Mouse (Mus musculus): ENCODE results near the gene Ripor1. TPM values are rescaled to one million over a fixed set of nuclear protein-coding genes. Genes with fewer than 3 reads are reported as not detected.

Ripor1 gene
- polyA plus RNA-seq, 1 experiment from 2014 or later, result 36.8 TPM

DNA sequence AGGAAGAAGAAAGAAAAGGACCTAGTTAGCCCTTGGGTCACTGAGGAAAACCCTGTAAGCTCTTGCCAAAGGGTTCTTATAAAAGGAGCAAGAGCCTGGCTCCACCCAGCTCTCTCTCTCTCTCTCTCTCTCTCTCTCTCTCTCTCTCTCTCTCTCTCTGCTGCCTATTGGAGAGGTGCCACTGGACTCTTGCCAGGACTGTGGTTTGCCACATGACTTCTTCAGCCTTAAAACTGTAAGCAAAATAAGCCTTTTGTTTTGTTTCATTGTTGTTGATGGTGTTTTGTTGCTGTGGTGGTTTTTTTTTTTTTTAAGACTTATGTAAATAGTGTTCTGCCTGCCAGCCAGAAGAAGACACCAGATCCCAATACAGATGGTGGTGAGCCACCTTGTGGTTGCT, 31.6 kb upstream of the Ripor1 start:
- Histone ChIP-seq H3K36me3 (ENCODE audit: control insufficient read depth, insufficient read depth, low read length) (no peaks in the 10 kb centered on the region), H3K9me3 (ENCODE audit: control insufficient read depth, low read length) (no peaks in the 10 kb centered on the region), H3K27ac (ENCODE audit: low read length) (no peak overlapping the region), H3K4me1 (replicated peaks; ENCODE audit: control insufficient read depth, insufficient read depth, low read length) (no peaks in the 10 kb centered on the region), H3K4me3 (ENCODE audit: low read length) (no peak overlapping the region), H3K27me3 (ENCODE audit: control insufficient read depth, insufficient read depth, low read depth, low read length) (no peaks in the 10 kb centered on the region), H3K4me2 (ENCODE audit: low read depth, low read length) (no peak overlapping the region), H3K9ac (ENCODE audit: low read length) (no peak overlapping the region)
- no peak for ATAC-seq (ENCODE audit: low read depth)

DNA sequence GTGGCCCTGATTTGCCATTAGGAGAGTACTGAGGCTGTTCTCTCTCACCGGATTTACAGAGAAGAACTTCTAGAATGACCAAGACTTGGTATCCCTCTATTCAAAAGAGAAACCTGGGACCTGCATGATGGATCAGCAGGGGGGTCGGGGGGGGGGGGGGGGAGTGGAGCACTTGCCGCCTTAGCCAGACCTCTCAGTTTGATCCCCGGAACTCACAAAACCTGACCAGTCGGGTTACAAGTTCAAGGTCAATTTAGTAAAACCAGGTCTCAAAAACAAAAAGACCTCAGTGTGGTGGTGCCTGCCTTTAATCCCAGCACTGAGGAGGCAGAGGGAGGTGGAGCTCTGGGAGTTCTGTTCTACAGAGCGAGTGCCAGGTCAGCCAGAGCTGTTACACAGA, 30.3 kb upstream of the Ripor1 start:
- no peak for ATAC-seq (ENCODE audit: low read depth)
- WGBS, result 42% methylated on average over 6 of the region's 6 CpGs
- H3K4me2 ChIP-seq (ENCODE audit: low read depth, low read length), result no peak overlapping the region

DNA sequence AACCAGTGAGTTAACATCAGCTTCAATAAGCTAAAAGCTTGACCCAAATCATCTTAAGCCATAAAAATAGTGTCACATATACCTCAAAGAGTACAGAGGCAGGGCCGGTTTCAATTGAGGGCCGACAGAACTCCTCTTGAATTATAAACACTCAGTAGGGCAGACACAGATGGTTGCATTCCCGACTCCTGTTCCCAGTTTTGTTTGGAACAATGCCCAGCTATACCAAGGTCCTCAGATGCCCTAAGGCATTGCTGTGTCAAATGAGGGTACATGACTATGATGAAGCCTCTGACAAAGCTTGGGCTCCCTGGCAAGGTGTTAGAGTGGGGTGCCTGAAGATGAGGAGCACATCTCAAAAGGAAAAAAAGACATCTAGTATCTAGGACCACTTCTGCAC, 29.5 kb upstream of the Ripor1 start:
- Histone ChIP-seq H3K4me3 (ENCODE audit: low read length) (no peak overlapping the region), H3K36me3 (ENCODE audit: control insufficient read depth, insufficient read depth, low read length) (no peaks in the 10 kb centered on the region), H3K27me3 (ENCODE audit: control insufficient read depth, insufficient read depth, low read depth, low read length) (no peaks in the 10 kb centered on the region), H3K27ac (ENCODE audit: low read length) (no peak overlapping the region), H3K9ac (ENCODE audit: low read length) (no peak overlapping the region), H3K4me2 (ENCODE audit: low read depth, low read length) (no peak overlapping the region), H3K4me1 (replicated peaks; ENCODE audit: control insufficient read depth, insufficient read depth, low read length) (no peaks in the 10 kb centered on the region), H3K9me3 (ENCODE audit: control insufficient read depth, low read length) (no peaks in the 10 kb centered on the region)
- WGBS, result 37% methylated on average over 3 of the region's 3 CpGs
- ATAC-seq (ENCODE audit: low read depth), result no peak

More for the DNA sequence above, 30.3 kb upstream of the Ripor1 start:
- Histone ChIP-seq H3K27me3 (ENCODE audit: control insufficient read depth, insufficient read depth, low read depth, low read length) (no peaks in the 10 kb centered on the region), H3K4me1 (replicated peaks; ENCODE audit: control insufficient read depth, insufficient read depth, low read length) (no peaks in the 10 kb centered on the region), H3K9ac (ENCODE audit: low read length) (no peak overlapping the region), H3K9me3 (ENCODE audit: control insufficient read depth, low read length) (no peaks in the 10 kb centered on the region), H3K27ac (ENCODE audit: low read length) (no peak overlapping the region), H3K36me3 (ENCODE audit: control insufficient read depth, insufficient read depth, low read length) (no peaks in the 10 kb centered on the region), H3K4me3 (ENCODE audit: low read length) (no peak overlapping the region)

DNA sequence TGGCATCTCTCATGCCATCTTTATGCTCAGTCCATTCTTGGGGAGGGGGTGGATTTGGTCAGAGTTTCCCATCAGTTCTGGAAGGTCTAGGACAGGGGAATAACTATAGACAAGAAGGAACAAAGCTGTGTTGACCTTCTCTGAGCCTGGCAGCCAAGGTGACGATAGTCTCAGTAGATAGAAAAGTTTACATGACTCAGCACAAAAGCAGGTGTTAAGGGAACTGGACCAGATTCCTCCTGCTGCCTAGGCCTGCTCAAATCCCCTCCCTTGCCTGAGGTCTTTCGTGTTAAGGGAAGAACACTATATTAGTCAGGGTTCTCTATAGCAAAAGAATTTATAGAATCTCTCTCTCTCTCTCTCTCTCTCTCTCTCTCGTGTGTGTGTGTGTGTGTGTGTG, 25.3 kb upstream of the Ripor1 start:
- Histone ChIP-seq H3K36me3 (ENCODE audit: control insufficient read depth, insufficient read depth, low read length) (no peaks in the 10 kb centered on the region), H3K27me3 (ENCODE audit: control insufficient read depth, insufficient read depth, low read depth, low read length) (no peaks in the 10 kb centered on the region), H3K9ac (ENCODE audit: low read length) (no peak overlapping the region), H3K9me3 (ENCODE audit: control insufficient read depth, low read length) (no peaks in the 10 kb centered on the region), H3K4me3 (ENCODE audit: low read length) (no peak overlapping the region), H3K4me1 (replicated peaks; ENCODE audit: control insufficient read depth, insufficient read depth, low read length) (no peaks in the 10 kb centered on the region), H3K4me2 (ENCODE audit: low read depth, low read length) (no peak overlapping the region), H3K27ac (ENCODE audit: low read length) (no peak overlapping the region)
- 59% methylated on average over 3 of the region's 3 CpGs for WGBS
- ATAC-seq (ENCODE audit: low read depth), result no peak

DNA sequence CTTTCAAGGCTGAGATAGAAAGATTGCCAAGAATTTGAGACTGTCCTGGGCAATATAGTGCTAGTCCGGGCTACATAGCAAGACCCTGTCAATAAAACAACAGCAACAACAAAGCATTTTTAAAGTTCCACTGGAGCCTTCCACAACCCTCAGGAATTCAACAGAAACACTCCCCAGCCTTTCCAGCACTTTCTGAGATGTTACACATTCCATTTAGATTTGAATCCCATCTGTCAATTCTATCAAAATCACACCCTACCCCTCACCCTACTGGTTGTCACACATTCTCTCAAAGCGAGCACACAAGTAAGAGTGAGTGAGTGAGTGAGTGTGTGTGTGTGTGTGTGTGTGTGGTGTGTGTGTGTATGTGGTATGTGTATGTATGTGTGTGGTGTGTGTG, 12.6 kb upstream of the Ripor1 start:
- 58% methylated on average over 2 of the region's 2 CpGs for WGBS
- Histone ChIP-seq H3K9me3 (ENCODE audit: control insufficient read depth, low read length) (no peaks in the 10 kb centered on the region), H3K27me3 (ENCODE audit: control insufficient read depth, insufficient read depth, low read depth, low read length) (no peaks in the 10 kb centered on the region), H3K27ac (ENCODE audit: low read length) (no peak overlapping the region), H3K4me2 (ENCODE audit: low read depth, low read length) (no peak overlapping the region), H3K4me1 (replicated peaks; ENCODE audit: control insufficient read depth, insufficient read depth, low read length) (peaks cover 13% of the 10 kb centered on the region), H3K36me3 (ENCODE audit: control insufficient read depth, insufficient read depth, low read length) (no peaks in the 10 kb centered on the region), H3K4me3 (ENCODE audit: low read length) (no peak overlapping the region), H3K9ac (ENCODE audit: low read length) (no peak overlapping the region)
- no peak for ATAC-seq (ENCODE audit: low read depth)

DNA sequence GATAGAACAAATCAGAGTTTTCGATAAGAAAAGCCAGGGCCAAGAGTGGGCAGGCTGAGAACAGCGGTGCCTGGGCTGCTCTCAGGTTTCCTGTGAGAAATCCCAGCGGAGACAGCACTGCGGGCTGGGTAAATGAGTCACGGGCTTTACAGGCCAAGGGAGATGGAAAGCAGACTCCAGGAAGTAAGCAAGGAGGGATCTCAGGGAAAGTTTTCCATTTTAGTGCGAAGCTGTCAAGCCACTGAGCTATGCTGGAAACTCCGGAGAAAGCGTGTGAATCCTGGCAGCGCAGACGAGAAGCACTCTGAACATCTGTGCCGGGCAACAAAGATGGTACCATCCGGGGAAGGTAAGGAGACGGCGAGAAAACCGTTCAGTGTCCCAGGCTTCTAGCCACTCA, 11.2 kb upstream of the Ripor1 start:
- peak overlapping the region; percentile 14; the same call in 1 of the 2 replicates for H3K9ac ChIP-seq (ENCODE audit: low read length)
- peak overlapping the region; percentile 34 for H3K4me2 ChIP-seq (ENCODE audit: low read depth, low read length)
- H3K27me3 ChIP-seq (ENCODE audit: control insufficient read depth, insufficient read depth, low read depth, low read length), result no peaks in the 10 kb centered on the region
- 17% methylated on average over 15 of the region's 15 CpGs for WGBS
- H3K4me1 ChIP-seq (replicated peaks; ENCODE audit: control insufficient read depth, insufficient read depth, low read length), result peaks cover 13% of the 10 kb centered on the region
- no peaks in the 10 kb centered on the region for H3K9me3 ChIP-seq (ENCODE audit: control insufficient read depth, low read length)
- no peak for ATAC-seq (ENCODE audit: low read depth)
- no peak overlapping the region; the same call in 1 of the 2 replicates for H3K27ac ChIP-seq (ENCODE audit: low read length)
- no peaks in the 10 kb centered on the region for H3K36me3 ChIP-seq (ENCODE audit: control insufficient read depth, insufficient read depth, low read length)
- no peak overlapping the region for H3K4me3 ChIP-seq (ENCODE audit: low read length)

DNA sequence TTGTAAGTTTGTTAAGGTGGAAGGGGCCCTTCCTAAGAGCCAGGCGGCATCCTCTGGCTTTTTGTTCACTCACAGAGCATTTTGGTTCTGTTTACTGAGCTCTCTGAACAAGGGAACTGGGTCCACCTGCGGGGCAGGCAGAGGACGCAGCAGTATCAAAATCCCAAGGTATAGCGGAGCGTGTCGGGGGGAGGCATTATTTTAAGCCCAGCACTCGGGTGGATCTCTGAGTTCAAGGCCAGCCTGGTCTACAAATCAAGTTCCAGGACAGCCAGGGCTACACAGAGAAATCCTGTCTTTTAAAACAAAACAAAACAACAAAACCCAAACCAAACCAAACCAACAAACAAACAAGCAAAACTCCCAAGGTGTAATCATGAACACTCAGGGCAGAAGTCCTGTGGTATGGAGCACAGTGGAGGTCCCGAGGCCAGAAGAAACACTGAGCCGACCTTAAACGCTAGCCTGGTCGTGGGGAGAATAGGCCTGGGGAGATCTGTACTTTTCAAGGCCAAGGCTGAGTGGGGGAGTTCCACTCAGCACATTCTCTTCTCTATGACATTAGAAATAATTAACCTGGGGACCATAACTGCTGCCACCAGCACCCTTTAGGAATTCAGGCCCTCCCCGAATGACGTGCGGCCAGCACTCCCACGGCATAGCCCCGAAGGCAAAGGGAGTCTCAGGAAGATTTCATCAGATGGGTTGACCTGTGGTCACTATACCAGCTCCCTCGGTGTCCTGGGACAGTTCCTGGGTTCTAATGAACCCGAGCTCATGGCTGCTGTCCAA, 10.4 kb upstream of the Ripor1 start:
- Histone ChIP-seq H3K9ac (ENCODE audit: low read length) (no peak overlapping the region), H3K9me3 (ENCODE audit: control insufficient read depth, low read length) (no peaks in the 10 kb centered on the region), H3K36me3 (ENCODE audit: control insufficient read depth, insufficient read depth, low read length) (no peaks in the 10 kb centered on the region), H3K4me1 (replicated peaks; ENCODE audit: control insufficient read depth, insufficient read depth, low read length) (peaks cover 13% of the 10 kb centered on the region), H3K27me3 (ENCODE audit: control insufficient read depth, insufficient read depth, low read depth, low read length) (no peaks in the 10 kb centered on the region), H3K4me2 (ENCODE audit: low read depth, low read length) (no peak overlapping the region), H3K4me3 (ENCODE audit: low read length) (no peak overlapping the region), H3K27ac (ENCODE audit: low read length) (no peak overlapping the region)
- no peak for ATAC-seq (ENCODE audit: low read depth)
- 57% methylated on average over 18 of the region's 18 CpGs for WGBS

DNA sequence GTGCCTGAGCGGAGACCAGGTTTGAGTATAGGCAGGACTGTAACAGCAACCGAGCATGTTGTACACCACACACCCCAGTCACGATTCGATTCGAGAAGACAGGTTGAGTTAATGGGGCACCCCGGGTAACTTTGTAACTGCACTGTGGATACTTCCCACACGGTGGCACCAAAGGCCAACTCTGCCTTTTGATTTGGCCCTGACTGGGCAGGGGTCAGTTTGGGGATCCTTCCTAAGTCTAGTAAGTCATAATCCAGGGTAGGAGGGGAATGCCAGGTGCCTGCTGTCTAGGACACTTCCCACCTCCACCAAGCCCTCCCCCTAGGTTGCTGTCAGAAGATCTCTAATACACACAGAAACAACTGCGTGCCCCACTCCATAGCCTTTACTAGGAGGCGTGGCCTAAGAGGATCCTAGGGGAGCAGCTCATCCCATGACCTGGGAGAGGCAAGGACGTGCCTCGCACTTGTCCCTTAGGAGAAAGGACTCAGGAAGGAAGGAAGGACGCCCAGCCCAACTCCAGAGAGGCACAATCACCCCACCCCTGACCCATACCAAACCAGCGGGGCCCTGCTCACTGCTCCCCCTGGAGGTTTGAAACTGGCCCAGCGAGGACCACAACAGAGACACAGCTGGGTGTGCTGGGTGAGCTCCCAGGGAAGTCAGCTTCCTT, 8.6 kb upstream of the Ripor1 start:
- H3K27me3 ChIP-seq (ENCODE audit: control insufficient read depth, insufficient read depth, low read depth, low read length), result no peaks in the 10 kb centered on the region
- 5% methylated on average over 14 of the region's 14 CpGs for WGBS
- no peak overlapping the region for H3K27ac ChIP-seq (ENCODE audit: low read length)
- H3K36me3 ChIP-seq (ENCODE audit: control insufficient read depth, insufficient read depth, low read length), result no peaks in the 10 kb centered on the region
- 0 out of 2 replicates have a peak overlapping the region, but pooled peaks have one; percentile 37 for H3K9ac ChIP-seq (ENCODE audit: low read length)
- H3K4me1 ChIP-seq (replicated peaks; ENCODE audit: control insufficient read depth, insufficient read depth, low read length), result peaks cover 13% of the 10 kb centered on the region
- peak overlapping the region; percentile 57 for H3K4me2 ChIP-seq (ENCODE audit: low read depth, low read length)
- ATAC-seq (ENCODE audit: low read depth), result peak; percentile 84
- peak overlapping the region; percentile 29 for H3K4me3 ChIP-seq (ENCODE audit: low read length)
- no peaks in the 10 kb centered on the region for H3K9me3 ChIP-seq (ENCODE audit: control insufficient read depth, low read length)

DNA sequence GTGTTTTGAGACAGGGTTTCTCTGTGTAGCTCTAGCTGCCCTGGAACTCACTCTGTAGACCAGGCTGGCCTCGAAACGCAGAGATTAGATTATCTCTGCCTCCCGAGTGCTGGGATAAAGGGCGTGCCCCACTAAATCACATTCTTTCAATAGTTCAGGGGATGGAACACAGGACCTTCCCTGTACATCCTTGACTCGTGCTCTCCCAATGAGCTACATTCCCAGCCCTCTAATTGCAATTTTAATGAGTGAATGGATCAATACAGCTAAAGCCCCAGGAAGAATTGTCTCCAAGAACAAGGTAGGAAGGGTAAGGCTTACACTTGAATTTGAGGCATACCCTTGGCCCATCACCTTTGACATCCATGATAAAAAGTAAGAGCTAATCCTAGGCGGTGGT, 6.3 kb upstream of the Ripor1 start:
- Histone ChIP-seq H3K9ac (ENCODE audit: low read length) (no peak overlapping the region), H3K27ac (ENCODE audit: low read length) (no peak overlapping the region), H3K27me3 (ENCODE audit: control insufficient read depth, insufficient read depth, low read depth, low read length) (no peaks in the 10 kb centered on the region), H3K4me1 (replicated peaks; ENCODE audit: control insufficient read depth, insufficient read depth, low read length) (peaks cover 13% of the 10 kb centered on the region), H3K4me3 (ENCODE audit: low read length) (no peak overlapping the region), H3K9me3 (ENCODE audit: control insufficient read depth, low read length) (no peaks in the 10 kb centered on the region), H3K36me3 (ENCODE audit: control insufficient read depth, insufficient read depth, low read length) (no peaks in the 10 kb centered on the region), H3K4me2 (ENCODE audit: low read depth, low read length) (no peak overlapping the region)
- no peak for ATAC-seq (ENCODE audit: low read depth)
- WGBS, result 82% methylated on average over 6 of the region's 6 CpGs
